Mouse (Mus musculus): ENCODE measurements around the gene Hoxd10.

Hoxd10 gene

GRCm38 (mm10) chr2:74710929-74711543, 19.3 kb downstream of the Hoxd10 start:
- no peak for DNase-seq

GRCm38 (mm10) chr2:74711721-74712621, 20.2 kb downstream of the Hoxd10 start, which contains the start of the genes Hoxd3 and Hoxd4:
Gene Hoxd3 (plus strand): TSS chr2:74711927.
Gene Hoxd4 (plus strand): TSS chr2:74711929.
- DNase-seq = no peak

GRCm38 (mm10) chr2:74713239-74714150, 21.8 kb downstream of the Hoxd10 start:
- no peak for DNase-seq

GRCm38 (mm10) chr2:74714156-74714789, 22.5 kb downstream of the Hoxd10 start:
- no peak for DNase-seq

- no peak for DNase-seq
Measured at GRCm38 (mm10) chr2:74714881-74715280, 23.2 kb downstream of the Hoxd10 start.

DNA sequence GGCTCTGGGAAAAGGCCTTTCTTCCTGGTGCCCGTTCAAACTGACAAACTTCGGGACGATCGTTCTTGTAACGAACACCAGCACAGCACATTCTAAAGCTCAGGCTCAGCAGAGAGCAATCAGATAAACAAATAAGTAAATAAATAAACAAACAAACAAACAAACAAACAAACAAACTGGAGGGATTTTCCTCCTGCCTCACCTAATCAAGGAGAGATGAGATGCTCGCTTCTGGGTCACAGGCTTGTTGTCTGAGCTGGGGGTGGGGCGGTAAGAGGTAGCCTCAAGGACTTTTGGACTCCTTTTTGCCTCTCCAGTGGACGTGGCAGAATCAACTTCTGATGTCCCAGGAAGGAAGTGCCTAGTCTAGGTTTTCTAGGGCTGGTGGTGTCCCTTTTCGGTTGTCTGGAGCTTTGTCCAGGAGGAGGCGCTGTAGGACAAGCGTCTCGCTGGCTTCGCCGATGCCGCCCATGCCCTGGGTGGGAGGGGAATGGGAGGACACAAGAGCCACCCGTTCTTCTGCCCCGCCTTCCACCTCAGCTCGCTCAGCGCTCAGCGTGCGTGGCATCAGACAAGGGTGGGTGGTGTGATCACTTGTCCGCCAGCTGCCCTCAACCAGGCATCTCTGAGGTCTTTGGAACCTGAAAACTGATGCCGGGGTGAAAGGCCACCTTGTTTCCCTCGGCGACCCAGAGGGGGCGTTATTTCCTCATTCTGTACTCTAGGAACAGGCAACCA, 23.9 kb downstream of the Hoxd10 start:
- peak; percentile 86 to 95 for DNase-seq

DNA sequence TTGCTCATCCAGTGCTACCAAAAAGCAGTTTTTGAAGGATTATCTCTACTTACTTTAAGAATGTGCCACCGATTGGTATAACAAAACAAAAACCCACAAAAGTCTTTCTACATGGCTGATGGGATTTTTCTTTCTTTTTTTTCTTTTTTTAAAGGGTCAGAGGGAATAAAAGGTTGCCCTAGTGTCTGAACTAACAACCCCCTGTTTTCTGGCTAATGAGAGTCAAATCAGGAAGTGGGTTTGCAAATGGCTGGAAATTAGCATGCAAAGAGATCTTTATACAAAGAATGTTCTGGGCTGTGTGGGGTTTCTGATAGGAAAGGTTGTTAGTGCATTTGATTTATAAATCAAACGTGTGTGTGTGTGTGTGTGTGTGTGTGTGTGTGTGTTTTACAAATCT, 28.7 kb downstream of the Hoxd10 start:
- no peak for DNase-seq

DNA sequence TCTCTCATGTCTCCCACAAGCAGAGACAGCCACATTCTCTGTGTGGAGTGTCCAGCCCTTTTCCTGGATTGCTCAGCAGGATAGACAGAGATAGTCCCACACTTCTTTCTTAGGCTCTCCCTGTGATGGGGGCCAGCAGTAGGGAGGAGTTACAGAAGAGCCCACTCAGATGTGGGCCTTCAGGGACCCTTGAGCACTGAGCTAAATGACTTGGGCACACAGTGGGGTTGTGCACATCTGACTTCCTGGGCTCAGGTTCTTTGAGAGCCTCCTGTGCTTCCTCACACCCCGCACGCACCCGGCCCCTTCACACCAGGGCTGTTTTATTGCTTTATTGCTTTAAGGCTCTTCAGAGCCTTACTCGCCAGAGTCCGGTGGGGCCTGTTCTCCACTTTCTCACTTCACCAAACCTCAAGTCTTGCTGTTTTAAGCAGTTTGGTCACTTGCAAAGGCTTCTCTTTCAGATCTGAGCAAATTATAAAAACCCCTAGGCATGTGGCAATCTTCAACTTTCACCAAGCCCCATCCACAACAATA, 29.3 kb downstream of the Hoxd10 start:
- DNase-seq = no peak

- no peak for DNase-seq
Measured at GRCm38 (mm10) chr2:74721882-74722281, 30.2 kb downstream of the Hoxd10 start.

GRCm38 (mm10) chr2:74722949-74723348, 31.2 kb downstream of the Hoxd10 start:
- DNase-seq = no peak

DNA sequence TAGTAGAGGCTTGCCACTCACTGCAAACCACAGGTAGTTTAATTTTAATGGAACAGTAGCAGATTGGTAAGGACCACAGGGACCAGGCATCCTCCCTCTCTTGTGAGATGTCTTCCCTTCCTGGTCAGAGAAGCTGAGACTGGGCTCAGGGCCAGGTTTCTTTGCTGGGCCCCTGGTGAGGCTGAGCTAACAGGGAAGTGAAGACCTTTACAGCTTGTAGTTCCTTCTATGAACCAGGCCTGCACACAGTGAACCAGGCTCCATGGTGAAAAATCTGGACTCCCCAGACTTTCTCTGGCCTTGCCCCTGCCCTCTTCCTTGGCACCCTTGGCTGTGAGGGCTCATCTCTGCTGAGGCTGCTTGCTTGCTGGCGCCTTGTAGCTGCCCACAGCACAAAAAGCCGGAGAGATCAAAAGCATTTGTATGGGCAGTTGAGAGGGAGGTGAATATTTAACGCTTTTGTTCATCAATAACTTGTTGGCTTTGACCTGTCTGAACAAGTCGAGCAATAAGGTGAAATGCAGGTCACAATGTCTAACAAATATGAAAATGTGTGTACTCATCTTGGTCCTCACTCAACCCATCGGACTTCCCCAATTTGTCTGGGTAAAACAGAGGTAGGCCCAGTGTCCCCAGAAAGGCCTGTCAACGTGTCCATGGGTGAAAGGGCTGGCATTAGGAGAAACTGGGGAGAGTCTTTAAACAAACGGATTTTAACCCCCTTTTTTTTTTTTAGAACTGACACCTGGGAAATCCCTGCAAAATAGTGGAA, 32.7 kb downstream of the Hoxd10 start:
- no peak for DNase-seq

GRCm38 (mm10) chr2:74725171-74725570, 33.4 kb downstream of the Hoxd10 start:
- no peak for DNase-seq

GRCm38 (mm10) chr2:74726551-74726950, 34.8 kb downstream of the Hoxd10 start, which contains the start of gene Gm28230:
Gene Gm28230 (plus strand): TSS chr2:74726728.
- no peak for DNase-seq

DNA sequence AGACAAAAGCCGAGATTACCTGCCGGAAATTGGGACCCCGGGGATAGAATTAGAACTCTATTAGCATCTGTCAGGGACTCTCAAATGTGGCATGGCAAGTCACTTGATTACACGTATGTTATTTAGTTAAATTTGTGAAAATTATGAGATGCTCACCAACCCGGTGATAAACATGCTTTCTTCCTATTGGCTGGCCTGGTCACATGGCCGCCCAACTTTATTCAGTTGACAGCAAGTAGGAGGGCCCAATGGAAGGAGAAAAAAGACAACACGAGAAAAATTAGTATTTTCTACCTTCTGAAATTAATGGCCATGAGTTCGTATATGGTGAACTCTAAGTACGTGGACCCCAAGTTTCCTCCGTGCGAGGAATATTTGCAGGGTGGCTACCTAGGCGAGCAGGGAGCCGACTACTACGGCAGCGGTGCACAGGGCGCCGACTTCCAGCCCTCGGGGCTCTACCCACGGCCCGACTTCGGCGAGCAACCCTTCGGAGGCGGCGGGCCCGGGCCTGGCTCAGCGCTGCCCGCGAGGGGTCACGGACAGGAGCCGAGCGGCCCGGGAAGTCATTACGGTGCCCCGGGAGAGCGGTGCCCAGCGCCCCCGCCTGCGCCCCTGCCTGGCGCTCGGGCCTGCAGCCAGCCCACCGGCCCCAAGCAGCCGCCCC, 35.4 kb downstream of the Hoxd10 start:
- no peak for DNase-seq

- no peak for DNase-seq
Measured at GRCm38 (mm10) chr2:74727640-74728302, 36.0 kb downstream of the Hoxd10 start.

- DNase-seq = no peak
Measured at GRCm38 (mm10) chr2:74728303-74728680, 36.6 kb downstream of the Hoxd10 start.

- DNase-seq = no peak
Measured at GRCm38 (mm10) chr2:74730331-74730730, 38.6 kb downstream of the Hoxd10 start.

GRCm38 (mm10) chr2:74731055-74731454, 39.3 kb downstream of the Hoxd10 start:
- DNase-seq = no peak

- no peak for DNase-seq
Measured at GRCm38 (mm10) chr2:74731799-74732512, 40.2 kb downstream of the Hoxd10 start.
